Mouse (Mus musculus): ENCODE measurements around the gene Prok1.
A peak's percentile ranks its signal among the peaks of the same experiment; 100 is the strongest.

The Prok1 gene

DNA sequence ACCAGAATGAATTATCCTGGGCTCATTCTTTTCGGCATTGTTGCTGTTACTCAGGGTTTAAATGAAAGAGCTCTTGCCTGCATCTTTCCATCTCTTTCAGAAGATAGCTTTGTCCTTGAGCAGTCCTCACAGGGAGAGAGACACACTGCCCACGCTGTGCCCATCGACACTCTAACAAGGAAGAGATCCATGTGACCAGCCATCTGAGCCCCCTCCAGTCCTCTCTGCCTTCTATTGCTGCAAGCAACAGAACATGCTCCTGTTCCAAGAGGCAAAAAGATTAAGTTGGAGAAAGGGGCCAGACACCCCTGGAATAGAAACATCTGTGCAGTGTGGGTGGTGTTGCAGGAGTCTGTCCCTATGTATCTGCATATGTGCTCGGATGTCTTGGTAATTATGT lies 52.5 kb downstream of the Prok1 start:
- no peak for DNase-seq (ENCODE audit: low spot score in 2 of 2)

DNA sequence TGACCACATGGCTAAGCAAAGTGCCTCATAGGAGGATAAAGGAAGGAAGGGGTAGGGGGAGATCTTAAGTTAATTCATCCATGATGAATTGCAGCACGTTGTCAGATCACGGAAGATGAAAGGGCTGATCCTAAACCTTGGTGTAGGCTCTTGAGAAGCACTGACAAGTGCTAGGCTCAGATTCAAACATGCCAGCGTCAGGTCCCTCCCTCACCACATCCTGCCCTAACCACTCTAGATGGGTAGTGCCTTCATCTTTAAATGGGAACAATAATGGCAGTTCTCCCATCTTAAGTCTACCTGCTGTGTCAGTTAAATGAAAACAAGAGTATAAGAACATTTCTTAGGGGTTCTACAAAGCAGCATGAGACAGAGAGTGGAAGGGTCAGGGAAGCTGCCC lies 53.9 kb downstream of the Prok1 start:
- no peak for DNase-seq (ENCODE audit: low spot score in 2 of 2)

DNA sequence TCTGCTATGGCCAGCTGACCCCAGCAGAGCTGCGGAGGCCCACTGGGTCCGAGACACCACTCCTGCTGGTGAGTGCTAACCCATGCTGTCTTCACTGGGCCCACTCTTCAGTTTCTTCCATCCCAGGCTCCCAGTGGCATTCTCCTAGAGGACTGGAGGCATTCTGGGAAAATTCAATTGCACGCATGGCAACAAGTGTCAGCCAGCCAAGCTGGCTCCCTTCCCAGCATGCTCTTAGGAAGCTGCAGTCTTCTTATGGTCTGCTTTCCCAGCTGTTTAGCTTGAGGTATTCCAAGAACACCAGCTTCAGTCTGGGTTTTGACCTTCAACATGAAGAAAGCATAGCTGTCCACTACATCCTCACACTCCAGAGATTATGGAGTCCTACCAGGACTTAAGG lies 56.3 kb downstream of the Prok1 start:
- DNase-seq (ENCODE audit: low spot score in 2 of 2), result peak in 1 of 2 experiments; percentile 45
